Mouse (Mus musculus): ENCODE data around the gene Psmd12. TPM values are rescaled to one million over a fixed set of nuclear protein-coding genes. Genes with fewer than 3 reads are reported as not detected.

The Psmd12 gene
- polyA plus RNA-seq, 1 experiment from 2014 or later, result 154 TPM

DNA sequence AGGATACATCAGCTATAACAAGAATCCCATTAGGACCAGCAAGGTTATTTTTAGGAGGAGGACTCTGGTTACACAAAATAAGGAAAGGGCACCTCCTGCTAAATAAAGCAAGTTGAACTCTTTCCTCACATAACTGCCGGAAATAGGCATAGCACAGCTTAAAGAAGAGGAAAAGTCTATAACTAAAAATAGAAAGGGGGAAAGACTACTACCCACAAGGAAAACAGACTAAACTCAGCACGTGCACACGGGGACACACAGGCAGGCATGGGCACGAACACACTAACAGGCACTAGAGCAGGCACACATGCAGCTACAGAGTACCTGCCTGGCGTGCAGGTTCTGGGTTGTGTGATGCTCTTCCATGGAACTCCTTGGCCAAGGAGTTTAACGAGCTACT is 32.6 kb upstream of the Psmd12 start:
- 77% methylated on average over 6 of the region's 6 CpGs for WGBS
- ATAC-seq, result no peak

GRCm38 (mm10) chr11:107447349-107447748 is 31.9 kb upstream of the Psmd12 start:
- peak; percentile 72 for ATAC-seq
- H3K27me3 ChIP-seq (replicated peaks; ENCODE audit: control insufficient read depth, insufficient read depth, low read length), result no peaks in the 10 kb centered on the region
- H3K27ac ChIP-seq (ENCODE audit: low read length), result no peak overlapping the region
- H3K4me2 ChIP-seq (ENCODE audit: low read depth, low read length), result no peak overlapping the region; the same call in 1 of the 2 replicates
- H3K9me3 ChIP-seq (ENCODE audit: control insufficient read depth, low read length), result no peaks in the 10 kb centered on the region
- H3K4me1 ChIP-seq (ENCODE audit: control insufficient read depth, insufficient read depth, low read length), result peaks cover 12% of the 10 kb centered on the region; the same call in 1 of the 2 replicates
- no peaks in the 10 kb centered on the region for H3K36me3 ChIP-seq (ENCODE audit: control insufficient read depth, insufficient read depth, low read length)
- WGBS, result 48% methylated on average over 5 of the region's 5 CpGs
- H3K9ac ChIP-seq (ENCODE audit: low read depth, low read length), result no peak overlapping the region
- no peak overlapping the region for H3K4me3 ChIP-seq (ENCODE audit: low read length)

More for the DNA sequence above, 32.6 kb upstream of the Psmd12 start:
- H3K36me3 ChIP-seq (ENCODE audit: control insufficient read depth, insufficient read depth, low read length), result no peaks in the 10 kb centered on the region
- H3K4me2 ChIP-seq (ENCODE audit: low read depth, low read length), result no peak overlapping the region
- no peak overlapping the region for H3K9ac ChIP-seq (ENCODE audit: low read depth, low read length)
- H3K4me3 ChIP-seq (ENCODE audit: low read length), result no peak overlapping the region
- no peaks in the 10 kb centered on the region for H3K27me3 ChIP-seq (replicated peaks; ENCODE audit: control insufficient read depth, insufficient read depth, low read length)
- H3K4me1 ChIP-seq (ENCODE audit: control insufficient read depth, insufficient read depth, low read length), result peaks cover 12% of the 10 kb centered on the region; the same call in 1 of the 2 replicates
- no peak overlapping the region for H3K27ac ChIP-seq (ENCODE audit: low read length)
- H3K9me3 ChIP-seq (ENCODE audit: control insufficient read depth, low read length), result no peaks in the 10 kb centered on the region

DNA sequence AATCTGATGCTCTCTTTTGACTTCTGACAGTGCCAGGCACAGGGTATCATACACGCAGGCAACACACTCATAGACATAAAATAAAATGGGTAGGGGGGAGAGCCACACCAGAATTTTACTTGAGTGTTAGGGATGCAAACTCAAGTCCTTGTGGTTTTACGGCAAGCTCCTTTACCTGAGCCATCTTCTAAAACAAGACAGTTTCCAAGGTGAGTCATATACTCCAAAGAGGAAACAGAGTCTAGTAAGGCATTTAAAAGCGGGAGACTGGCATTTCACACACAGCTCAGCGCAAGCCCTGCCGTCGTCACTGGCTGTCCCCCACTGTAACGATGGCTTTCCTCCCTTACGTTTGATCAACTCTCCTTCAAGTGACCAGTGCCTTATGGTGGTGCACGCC is 31.4 kb upstream of the Psmd12 start:
- WGBS, result 87% methylated on average over 9 of the region's 9 CpGs
- no peak for ATAC-seq

GRCm38 (mm10) chr11:107449169-107449910 is 29.9 kb upstream of the Psmd12 start:
- H3K36me3 ChIP-seq (ENCODE audit: control insufficient read depth, insufficient read depth, low read length), result 0 out of 2 replicates have a peak, but pooled peaks cover 3% of the 10 kb centered on the region
- 70% methylated on average over 17 of the region's 17 CpGs for WGBS
- H3K27ac ChIP-seq (ENCODE audit: low read length), result no peak overlapping the region
- H3K27me3 ChIP-seq (replicated peaks; ENCODE audit: control insufficient read depth, insufficient read depth, low read length), result no peaks in the 10 kb centered on the region
- ATAC-seq, result 0 out of 2 replicates have a peak, but pooled peaks have one; percentile 43
- H3K9ac ChIP-seq (ENCODE audit: low read depth, low read length), result no peak overlapping the region
- no peaks in the 10 kb centered on the region for H3K9me3 ChIP-seq (ENCODE audit: control insufficient read depth, low read length)
- no peak overlapping the region for H3K4me2 ChIP-seq (ENCODE audit: low read depth, low read length)
- peaks cover 12% of the 10 kb centered on the region; the same call in 1 of the 2 replicates for H3K4me1 ChIP-seq (ENCODE audit: control insufficient read depth, insufficient read depth, low read length)
- no peak overlapping the region for H3K4me3 ChIP-seq (ENCODE audit: low read length)

More for the DNA sequence above, 31.4 kb upstream of the Psmd12 start:
- H3K4me1 ChIP-seq (ENCODE audit: control insufficient read depth, insufficient read depth, low read length), result peaks cover 12% of the 10 kb centered on the region; the same call in 1 of the 2 replicates
- no peaks in the 10 kb centered on the region for H3K9me3 ChIP-seq (ENCODE audit: control insufficient read depth, low read length)
- no peak overlapping the region for H3K9ac ChIP-seq (ENCODE audit: low read depth, low read length)
- H3K36me3 ChIP-seq (ENCODE audit: control insufficient read depth, insufficient read depth, low read length), result no peaks in the 10 kb centered on the region
- no peak overlapping the region for H3K4me3 ChIP-seq (ENCODE audit: low read length)
- no peak overlapping the region for H3K4me2 ChIP-seq (ENCODE audit: low read depth, low read length)
- no peak overlapping the region for H3K27ac ChIP-seq (ENCODE audit: low read length)
- H3K27me3 ChIP-seq (replicated peaks; ENCODE audit: control insufficient read depth, insufficient read depth, low read length), result no peaks in the 10 kb centered on the region

DNA sequence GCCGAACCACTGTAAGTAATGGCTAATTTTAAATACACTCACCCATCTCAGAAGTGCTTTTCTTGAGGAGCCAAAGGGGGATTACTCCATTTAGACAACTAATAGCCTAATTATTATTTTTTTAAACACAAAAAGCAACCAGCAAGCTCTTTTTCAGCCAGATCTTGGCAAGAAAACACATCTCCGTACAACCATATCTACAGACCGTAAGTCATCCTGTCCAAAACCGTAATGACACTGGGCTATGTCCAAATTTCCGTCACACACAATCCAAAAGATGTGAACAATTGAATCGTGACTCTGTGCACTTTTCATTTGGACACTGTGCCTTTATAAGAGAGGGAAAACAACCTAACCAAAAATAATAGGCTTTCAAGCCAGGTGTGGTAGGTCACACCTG is 29.2 kb upstream of the Psmd12 start:
- H3K9ac ChIP-seq (ENCODE audit: low read depth, low read length), result no peak overlapping the region
- 0 out of 2 replicates have a peak, but pooled peaks cover 3% of the 10 kb centered on the region for H3K36me3 ChIP-seq (ENCODE audit: control insufficient read depth, insufficient read depth, low read length)
- 61% methylated on average over 6 of the region's 6 CpGs for WGBS
- ATAC-seq, result no peak
- no peaks in the 10 kb centered on the region for H3K9me3 ChIP-seq (ENCODE audit: control insufficient read depth, low read length)
- no peak overlapping the region for H3K4me3 ChIP-seq (ENCODE audit: low read length)
- no peak overlapping the region for H3K4me2 ChIP-seq (ENCODE audit: low read depth, low read length)
- H3K27ac ChIP-seq (ENCODE audit: low read length), result no peak overlapping the region
- H3K27me3 ChIP-seq (replicated peaks; ENCODE audit: control insufficient read depth, insufficient read depth, low read length), result no peaks in the 10 kb centered on the region
- H3K4me1 ChIP-seq (ENCODE audit: control insufficient read depth, insufficient read depth, low read length), result peaks cover 18% of the 10 kb centered on the region

- peak; percentile 41; the same call in 1 of the 2 replicates for ATAC-seq
Measured at GRCm38 (mm10) chr11:107451106-107451505, 28.2 kb upstream of the Psmd12 start.

GRCm38 (mm10) chr11:107452053-107452452 is 27.2 kb upstream of the Psmd12 start:
- H3K9me3 ChIP-seq (ENCODE audit: control insufficient read depth, low read length), result no peaks in the 10 kb centered on the region
- H3K27ac ChIP-seq (ENCODE audit: low read length), result no peak overlapping the region
- H3K9ac ChIP-seq (ENCODE audit: low read depth, low read length), result no peak overlapping the region
- no peaks in the 10 kb centered on the region for H3K27me3 ChIP-seq (replicated peaks; ENCODE audit: control insufficient read depth, insufficient read depth, low read length)
- H3K4me2 ChIP-seq (ENCODE audit: low read depth, low read length), result no peak overlapping the region
- no peak overlapping the region for H3K4me3 ChIP-seq (ENCODE audit: low read length)
- H3K36me3 ChIP-seq (ENCODE audit: control insufficient read depth, insufficient read depth, low read length), result 0 out of 2 replicates have a peak, but pooled peaks cover 3% of the 10 kb centered on the region
- peaks cover 22% of the 10 kb centered on the region for H3K4me1 ChIP-seq (ENCODE audit: control insufficient read depth, insufficient read depth, low read length)
- 84% methylated on average over 7 of the region's 7 CpGs for WGBS
- no peak for ATAC-seq

More at GRCm38 (mm10) chr11:107451106-107451505, 28.2 kb upstream of the Psmd12 start:
- no peak overlapping the region for H3K4me2 ChIP-seq (ENCODE audit: low read depth, low read length)
- 0 out of 2 replicates have a peak, but pooled peaks cover 3% of the 10 kb centered on the region for H3K36me3 ChIP-seq (ENCODE audit: control insufficient read depth, insufficient read depth, low read length)
- H3K4me1 ChIP-seq (ENCODE audit: control insufficient read depth, insufficient read depth, low read length), result peaks cover 22% of the 10 kb centered on the region
- 67% methylated on average over 10 of the region's 10 CpGs for WGBS
- H3K27me3 ChIP-seq (replicated peaks; ENCODE audit: control insufficient read depth, insufficient read depth, low read length), result no peaks in the 10 kb centered on the region
- H3K9me3 ChIP-seq (ENCODE audit: control insufficient read depth, low read length), result no peaks in the 10 kb centered on the region
- H3K27ac ChIP-seq (ENCODE audit: low read length), result no peak overlapping the region
- H3K9ac ChIP-seq (ENCODE audit: low read depth, low read length), result no peak overlapping the region
- no peak overlapping the region for H3K4me3 ChIP-seq (ENCODE audit: low read length)

- Histone ChIP-seq H3K9me3 (ENCODE audit: control insufficient read depth, low read length) (no peaks in the 10 kb centered on the region), H3K4me1 (ENCODE audit: control insufficient read depth, insufficient read depth, low read length) (peaks cover 14% of the 10 kb centered on the region), H3K27ac (ENCODE audit: low read length) (no peak overlapping the region), H3K4me3 (ENCODE audit: low read length) (no peak overlapping the region; the same call in none of the 2 replicates), H3K27me3 (replicated peaks; ENCODE audit: control insufficient read depth, insufficient read depth, low read length) (no peaks in the 10 kb centered on the region), H3K4me2 (ENCODE audit: low read depth, low read length) (peak overlapping the region; percentile 22), H3K9ac (ENCODE audit: low read depth, low read length) (no peak overlapping the region), H3K36me3 (ENCODE audit: control insufficient read depth, insufficient read depth, low read length) (0 out of 2 replicates have a peak, but pooled peaks cover 3% of the 10 kb centered on the region)
- 37% methylated on average over 19 of the region's 19 CpGs for WGBS
- peak; percentile 53 for ATAC-seq
Measured at GRCm38 (mm10) chr11:107454546-107455462, 24.5 kb upstream of the Psmd12 start.

DNA sequence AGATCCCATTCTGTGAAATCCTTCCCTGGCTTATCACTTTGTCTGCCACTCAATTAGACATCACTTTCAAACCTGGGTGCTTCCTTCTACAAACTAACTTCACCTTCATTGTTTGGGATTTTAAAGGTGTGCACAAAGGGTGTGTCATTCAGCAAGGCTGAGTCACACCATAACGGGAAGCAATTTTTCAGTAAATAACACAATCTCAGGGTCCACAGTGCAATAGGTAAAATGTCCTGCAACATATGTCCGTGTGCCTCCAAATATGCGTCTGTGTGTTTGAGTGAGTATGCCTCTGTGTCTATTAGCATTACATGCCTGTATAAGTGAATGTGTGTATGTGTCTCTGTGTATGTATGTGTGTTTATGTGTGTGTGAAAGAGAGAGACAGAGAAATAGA is 22.0 kb upstream of the Psmd12 start:
- no peak overlapping the region for H3K27ac ChIP-seq (ENCODE audit: low read length)
- no peak for ATAC-seq
- no peak overlapping the region for H3K4me3 ChIP-seq (ENCODE audit: low read length)
- no peaks in the 10 kb centered on the region for H3K9me3 ChIP-seq (ENCODE audit: control insufficient read depth, low read length)
- H3K4me2 ChIP-seq (ENCODE audit: low read depth, low read length), result no peak overlapping the region
- WGBS, result 84% methylated on average over 3 of the region's 3 CpGs
- H3K36me3 ChIP-seq (ENCODE audit: control insufficient read depth, insufficient read depth, low read length), result 0 out of 2 replicates have a peak, but pooled peaks cover 3% of the 10 kb centered on the region
- H3K9ac ChIP-seq (ENCODE audit: low read depth, low read length), result no peak overlapping the region
- H3K4me1 ChIP-seq (ENCODE audit: control insufficient read depth, insufficient read depth, low read length), result peaks cover 10% of the 10 kb centered on the region
- no peaks in the 10 kb centered on the region for H3K27me3 ChIP-seq (replicated peaks; ENCODE audit: control insufficient read depth, insufficient read depth, low read length)

All from intestine, embryonic 16.5 days (tissue).